Mouse (Mus musculus) erythroblast, adult 5-6 weeks (primary cell): ENCODE measurements at regions not wholly inside any gene's neighbourhood (a gene's known extent, or its start where the extent isn't known, plus 50 kb on each side); places are given as distances from the start of the nearest gene placed in this dataset.

Experiments
- ATAC-seq: replicated peaks from 2 replicates; pipeline ENCODE4 v1.8.0; 2016; ENCODE audit warnings: moderate number of reproducible peaks, mild to moderate bottlenecking, moderate TSS enrichment, inconsistent platforms; ENCODE audit not compliant: poor library complexity, low FRiP score, severe bottlenecking

DNA sequence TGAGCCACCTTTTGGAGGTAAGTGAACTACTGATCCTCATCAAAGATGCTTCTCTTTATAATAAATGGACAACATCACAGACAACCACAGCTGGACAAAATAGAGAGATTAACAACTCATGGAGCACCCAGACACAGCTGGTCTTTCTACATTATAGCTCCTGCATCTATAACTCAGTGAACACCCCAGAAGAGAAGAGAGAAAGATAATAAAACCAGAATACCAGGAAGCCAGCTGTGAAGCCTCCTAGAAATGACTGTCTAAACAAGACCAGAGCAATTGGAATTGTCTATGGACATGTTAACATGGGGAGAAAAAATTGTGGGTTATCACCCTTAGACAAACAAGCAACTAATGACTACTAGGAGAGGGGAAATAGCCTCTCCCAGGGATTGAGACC, 609.8 kb upstream of the Kdm8 start:
- no peak for ATAC-seq

- no peak for ATAC-seq
Measured at GRCm38 (mm10) chr7:124836531-124836930, 607.9 kb upstream of the Kdm8 start.

GRCm38 (mm10) chr7:124855056-124855455, 589.4 kb upstream of the Kdm8 start:
- ATAC-seq = no peak

DNA sequence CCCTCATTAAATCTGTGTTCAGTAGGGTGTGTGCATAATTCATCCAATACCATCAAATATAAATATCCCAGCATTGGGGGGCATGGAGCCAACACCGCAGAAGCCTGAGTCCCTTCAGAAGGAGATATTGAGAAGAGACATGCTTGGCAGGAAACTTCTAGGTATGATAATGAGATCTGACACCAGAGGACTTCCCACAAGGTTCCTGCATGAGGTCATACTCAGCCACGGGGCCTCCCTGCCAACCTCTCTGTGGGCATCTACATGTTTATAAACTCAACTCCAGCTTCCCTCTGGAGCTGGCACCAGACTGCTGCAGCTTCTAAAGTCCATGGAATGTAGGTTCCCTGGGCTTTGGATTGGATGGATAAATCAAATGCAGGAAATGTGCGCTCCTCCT, 587.4 kb upstream of the Kdm8 start:
- no peak for ATAC-seq

- no peak for ATAC-seq
Measured at GRCm38 (mm10) chr7:124861397-124861796, 583.1 kb upstream of the Kdm8 start.

DNA sequence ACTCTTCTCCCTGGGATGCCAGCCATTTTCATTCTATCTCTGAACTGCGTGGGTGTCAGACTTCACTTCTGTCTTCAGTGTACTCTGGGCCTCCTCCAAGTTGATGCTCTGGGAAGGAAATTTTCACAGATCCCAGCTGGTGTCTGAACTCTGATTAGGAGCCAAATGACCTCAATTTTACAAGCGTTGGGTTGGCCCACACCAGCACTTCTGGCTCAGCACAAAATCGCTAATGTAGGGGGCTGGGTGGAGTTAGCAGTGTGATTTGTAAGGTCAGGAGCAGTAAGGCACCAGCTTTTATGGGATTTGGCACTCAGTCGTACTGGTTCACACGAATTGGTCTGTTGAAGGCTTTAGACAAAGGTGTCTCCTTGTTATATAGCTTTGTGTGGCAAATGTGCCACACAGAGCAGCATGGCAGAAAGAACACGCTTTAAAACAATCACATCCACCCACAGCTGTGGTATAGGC, 576.3 kb upstream of the Kdm8 start:
- no peak for ATAC-seq

DNA sequence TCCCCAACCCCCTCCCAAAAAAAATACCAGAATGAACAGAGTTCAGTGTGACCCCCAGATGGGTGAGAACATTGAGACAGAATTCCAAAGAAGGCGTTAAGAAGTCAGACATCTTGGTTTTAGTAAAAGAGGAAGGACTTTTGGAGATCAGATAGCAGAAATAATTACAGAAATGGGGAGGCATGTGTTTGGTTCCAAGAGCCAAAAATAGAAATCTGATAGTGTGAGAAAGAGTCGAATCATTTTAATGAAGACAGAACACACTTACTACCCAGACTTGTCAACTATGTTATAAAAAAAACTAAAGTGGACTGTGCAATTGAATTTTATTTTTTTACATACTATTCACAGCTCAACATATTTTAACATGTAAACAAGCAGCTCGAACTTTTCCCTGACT, 575.9 kb upstream of the Kdm8 start:
- ATAC-seq = no peak

DNA sequence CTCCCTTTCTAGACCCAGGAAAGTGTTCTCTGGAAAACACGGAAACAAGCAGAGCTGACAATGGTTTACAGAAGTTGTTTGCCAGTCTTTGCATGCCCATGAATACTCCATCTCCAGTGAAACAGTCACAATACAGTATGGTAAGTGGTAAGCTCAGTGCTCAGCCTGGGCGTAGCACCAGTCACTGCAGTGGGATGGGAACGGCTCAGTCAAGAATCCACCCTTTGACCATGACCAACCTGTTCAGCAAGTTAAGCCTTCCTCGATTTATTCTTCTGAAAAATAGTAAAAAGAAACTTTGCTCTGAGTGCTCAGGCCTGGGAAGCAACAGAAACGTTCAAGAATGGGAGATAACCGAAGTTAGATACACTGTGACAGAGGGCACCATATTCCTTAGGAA, 563.7 kb upstream of the Kdm8 start:
- no peak for ATAC-seq

DNA sequence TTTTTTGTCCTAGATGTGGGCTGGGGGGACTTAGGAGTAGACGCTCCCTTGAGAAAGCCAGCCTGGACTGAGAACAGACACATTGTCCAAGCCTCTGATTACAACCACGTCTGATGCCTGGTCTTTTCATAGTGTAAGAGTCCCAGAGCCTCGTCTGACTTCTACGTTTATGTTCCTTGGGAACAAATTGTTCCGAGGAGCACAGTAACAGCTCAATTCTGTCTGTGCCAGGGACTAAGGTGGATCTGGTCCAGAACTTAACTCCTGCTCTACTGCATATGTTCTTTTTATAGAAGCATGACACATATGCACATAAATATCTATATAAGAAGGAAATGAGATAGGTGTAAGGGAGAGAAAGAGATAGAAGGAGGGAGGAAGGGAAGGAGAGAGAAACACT, 537.2 kb upstream of the Kdm8 start:
- no peak for ATAC-seq

- no peak for ATAC-seq
Measured at GRCm38 (mm10) chr7:124907662-124908296, 536.7 kb upstream of the Kdm8 start.

GRCm38 (mm10) chr7:124914061-124914460, 530.4 kb upstream of the Kdm8 start:
- ATAC-seq = no peak

DNA sequence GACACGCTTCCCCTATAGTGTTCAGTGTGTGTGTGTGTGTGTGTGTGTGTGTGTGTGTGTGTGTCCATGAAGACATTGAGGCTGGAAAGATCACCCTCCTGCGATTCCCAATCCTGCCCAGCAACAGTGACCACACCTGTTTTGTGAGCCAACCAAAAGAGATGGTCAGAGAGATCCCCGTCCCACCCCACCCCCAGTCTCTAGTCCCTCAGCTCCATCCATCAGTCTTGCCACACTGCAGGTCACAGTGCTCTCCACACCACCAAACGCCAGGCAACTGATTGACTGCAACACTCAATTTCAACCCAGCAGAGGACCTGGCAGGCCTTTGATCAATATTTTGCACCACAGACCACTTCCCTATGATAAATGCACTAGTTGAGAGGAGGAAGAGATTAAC, 530.0 kb upstream of the Kdm8 start:
- no peak for ATAC-seq

DNA sequence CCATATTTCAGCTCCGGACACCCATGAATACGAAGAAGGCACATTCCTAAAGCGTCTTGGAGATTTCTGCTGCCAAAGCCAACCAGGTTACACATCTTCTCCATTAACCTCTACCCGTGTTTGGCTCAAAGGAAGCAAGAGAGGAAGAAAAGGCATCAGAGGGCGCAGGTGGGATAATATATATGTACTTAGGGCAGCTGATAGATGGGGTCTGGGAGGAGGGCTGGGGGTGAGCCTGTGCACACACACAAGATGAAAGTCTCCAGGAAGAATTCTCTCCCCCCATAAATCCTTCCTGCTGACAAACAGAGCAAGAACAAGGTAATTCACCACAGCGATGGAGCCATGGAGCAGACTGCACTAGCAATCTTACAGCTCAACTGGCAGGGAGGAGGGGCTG, 529.5 kb upstream of the Kdm8 start:
- no peak for ATAC-seq

GRCm38 (mm10) chr7:124915637-124916036, 528.8 kb upstream of the Kdm8 start:
- no peak for ATAC-seq

- ATAC-seq = no peak
Measured at GRCm38 (mm10) chr7:124917606-124918120, 526.8 kb upstream of the Kdm8 start.

DNA sequence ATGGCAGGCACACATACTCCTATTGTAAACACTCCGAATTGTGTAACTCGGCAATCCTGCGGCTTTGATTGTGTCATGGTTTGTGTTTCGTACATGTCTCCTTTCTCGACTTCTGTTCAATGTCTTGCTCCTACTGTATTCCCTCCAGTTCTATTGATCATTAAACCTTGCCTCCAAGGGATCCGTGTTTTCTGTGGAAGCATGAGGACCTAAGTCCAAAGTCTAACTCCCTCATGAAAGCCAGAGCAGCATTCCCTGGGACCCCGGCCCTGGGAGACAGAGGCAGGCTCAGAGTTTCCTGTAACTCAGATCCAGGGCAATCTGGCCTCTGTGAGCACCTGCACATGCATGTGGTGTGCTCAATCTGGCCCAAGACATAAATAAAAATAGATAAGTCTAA, 521.7 kb upstream of the Kdm8 start:
- no peak for ATAC-seq

- ATAC-seq = no peak
Measured at GRCm38 (mm10) chr7:124933573-124933972, 510.9 kb upstream of the Kdm8 start.

GRCm38 (mm10) chr7:124939357-124939756, 505.1 kb upstream of the Kdm8 start:
- no peak for ATAC-seq

DNA sequence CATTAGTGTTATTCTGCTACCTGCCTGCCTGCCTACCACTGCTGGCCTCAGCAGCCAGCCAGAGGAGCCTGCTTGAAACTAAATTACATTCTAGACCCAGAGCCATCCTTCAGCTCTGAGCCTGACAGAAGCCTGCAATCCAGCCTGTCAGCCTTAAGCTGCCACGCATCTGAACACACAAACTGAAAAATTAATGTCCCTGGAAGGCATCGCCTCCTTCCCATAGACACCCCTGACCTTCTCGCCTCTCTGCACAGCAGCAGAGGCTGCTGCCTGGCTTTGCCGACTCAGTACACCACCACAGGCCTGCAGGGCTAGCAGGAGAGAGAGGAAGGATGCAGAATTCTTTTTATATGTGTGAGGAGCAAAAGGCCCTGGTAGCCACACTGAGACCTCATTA, 502.9 kb upstream of the Kdm8 start:
- no peak for ATAC-seq

- no peak for ATAC-seq
Measured at GRCm38 (mm10) chr7:124946424-124946823, 498.1 kb upstream of the Kdm8 start.

DNA sequence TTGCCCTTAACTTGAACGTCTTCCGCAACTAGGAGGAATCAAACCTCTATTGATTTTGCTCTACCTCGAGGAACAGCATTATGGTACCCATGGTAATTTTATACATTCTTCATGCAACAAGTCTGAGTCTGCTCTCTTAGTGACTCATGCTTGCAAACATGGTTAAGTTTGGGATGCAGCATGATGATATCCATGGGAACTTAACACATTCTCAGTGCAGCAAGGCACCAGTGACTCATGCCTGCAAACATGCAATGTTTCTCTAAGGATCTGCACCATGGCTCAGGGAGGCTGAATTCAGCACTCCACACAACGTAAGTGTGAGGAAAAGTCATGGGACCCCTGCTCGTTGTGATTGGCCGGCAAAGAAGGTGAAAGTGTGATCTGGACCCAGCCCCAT, 487.1 kb upstream of the Kdm8 start:
- no peak for ATAC-seq

DNA sequence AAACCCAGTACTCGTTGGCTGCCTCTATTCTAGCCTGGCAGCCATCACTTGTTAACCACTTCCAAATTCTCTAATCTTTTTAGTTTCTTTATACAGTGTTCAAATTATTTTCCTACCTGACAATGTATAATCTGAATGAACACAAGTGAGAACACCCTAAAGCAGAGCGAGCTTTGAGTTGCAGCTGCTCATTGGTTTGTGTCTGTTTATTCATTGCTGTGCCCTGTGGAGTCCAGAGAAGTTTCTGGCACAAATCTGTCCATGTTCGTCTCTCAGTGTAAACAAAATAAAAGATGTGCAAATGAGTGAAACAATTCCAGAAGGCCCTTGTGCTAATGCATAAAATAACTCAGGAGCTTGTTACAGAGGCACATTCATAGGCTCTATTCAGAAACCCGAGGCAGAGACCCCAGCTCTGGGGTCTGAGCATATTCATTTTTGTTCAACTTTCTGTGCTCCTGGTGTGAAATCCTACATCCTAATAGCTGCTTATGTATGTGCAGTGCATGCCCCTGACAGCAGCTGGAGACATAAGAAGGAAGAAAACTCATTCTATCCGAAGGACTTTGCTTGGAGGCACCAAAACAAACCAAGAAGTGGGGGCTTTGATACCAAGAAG, 469.5 kb upstream of the Kdm8 start:
- no peak for ATAC-seq
